Mouse (Mus musculus) liver, postnatal 0 days (tissue): ENCODE measurements around the gene Dpp9.

Source experiments
- CTCF ChIP-seq: sonication (generic); IDR thresholded peaks from 2 replicates; pipeline ENCODE4 v1.5.1; 2016; ENCODE audit warnings: antibody characterized with exemption, low read depth
- EP300 ChIP-seq: IDR thresholded peaks from 2 replicates; pipeline ENCODE4 v1.6.1; 2016; ENCODE audit warnings: antibody characterized with exemption, low read depth, mild to moderate bottlenecking

DNA sequence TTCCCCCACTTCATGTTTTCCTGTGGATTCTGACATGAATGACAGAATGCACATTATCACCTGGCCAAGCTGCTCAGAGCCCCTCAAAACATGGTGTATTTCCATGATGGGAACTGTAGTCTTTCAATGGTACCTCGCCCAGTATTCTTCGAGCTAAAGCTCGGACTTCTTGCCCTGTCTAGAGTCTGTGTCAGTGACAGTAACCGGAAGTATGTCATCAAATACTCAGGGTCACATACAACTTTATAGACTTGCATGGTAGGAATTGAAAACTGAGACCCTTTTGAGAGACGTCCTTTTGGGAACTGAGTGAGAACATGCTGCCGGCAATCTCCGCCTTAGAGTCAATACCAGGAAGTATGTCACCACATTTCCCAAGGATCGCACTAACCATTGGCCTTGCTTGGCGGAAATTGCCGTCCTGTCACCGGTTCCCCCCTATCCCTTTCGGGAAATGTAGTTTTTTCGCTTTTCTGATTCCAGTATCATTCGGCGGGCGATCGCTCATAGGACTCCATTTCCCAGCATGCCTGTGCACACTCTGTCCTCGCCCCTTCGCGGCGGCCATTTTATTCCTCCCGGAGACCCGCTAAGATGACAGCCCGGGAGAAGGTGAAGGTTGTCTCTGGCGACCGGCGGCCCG is 37.7 kb upstream of the Dpp9 start, which contains the start of gene Fem1a:
- no peak for TF ChIP-seq CTCF
- 0 out of 2 replicates have a peak, but pooled peaks have one; percentile 39 for TF ChIP-seq EP300
